Mouse (Mus musculus) CH12.LX (cell line): Measurements from ENCODE around the gene Cds1. TPM values are rescaled to one million over a fixed set of nuclear protein-coding genes. Genes with fewer than 3 reads are reported as not detected.

Experiments used
- DNase-seq: peaks from one replicate; pipeline ENCODE4 v3.0.0-alpha.2; 2013; ENCODE audit errors: extremely low read depth
- H3K27ac ChIP-seq: 2 replicates; pipeline ENCODE4 v1.5.1; 2012; ENCODE audit warnings: low read depth, mild to moderate bottlenecking, control low read depth, moderate library complexity; ENCODE audit not compliant: insufficient read depth
- H3K27me3 ChIP-seq: replicated peaks from 2 replicates; pipeline ENCODE3; 2012; ENCODE audit warnings: inconsistent platforms
- H3K36me3 ChIP-seq, 2 experiments: replicated peaks in 1 of 2; 2 replicates each; pipeline versions ENCODE3 to v1.6.1; 2012; ENCODE audit warnings: inconsistent platforms in 1 of 2, low read length in 1 of 2, mild to moderate bottlenecking in 1 of 2, mixed read lengths in 1 of 2, moderate library complexity in 1 of 2; ENCODE audit not compliant: control insufficient read depth in 1 of 2, insufficient read depth in 1 of 2
- H3K4me1 ChIP-seq, 2 experiments: 2 replicates each; pipeline ENCODE4 v1.6.1; 2012; ENCODE audit warnings: inconsistent platforms in 1 of 2, moderate library complexity in 1 of 2; ENCODE audit not compliant: insufficient read depth in 2 of 2, control insufficient read depth in 1 of 2
- H3K4me2 ChIP-seq: 2 replicates; pipeline ENCODE4 v1.6.1; 2012; ENCODE audit warnings: low read depth, mild to moderate bottlenecking, control low read depth; ENCODE audit not compliant: poor library complexity, insufficient read depth, severe bottlenecking
- H3K4me3 ChIP-seq, 3 experiments: fragments of 150-350 bp in 1 of 3; sonication (generic) in 1 of 3; replicated peaks in 1 of 3; 2 replicates each; pipeline versions ENCODE3 to v1.5.1; 2011 to 2012; ENCODE audit warnings: low read depth in 2 of 3, low read length in 2 of 3, mild to moderate bottlenecking in 2 of 3, moderate library complexity in 2 of 3, control low read depth in 1 of 3, improper control_type of control experiment in 1 of 3, inconsistent platforms in 1 of 3, mixed read lengths in 1 of 3; ENCODE audit not compliant: poor library complexity in 1 of 3
- H3K79me2 ChIP-seq: replicated peaks from 2 replicates; pipeline ENCODE4 v1.6.1; 2012; ENCODE audit warnings: mild to moderate bottlenecking, moderate library complexity; ENCODE audit not compliant: control insufficient read depth, poor library complexity, insufficient read depth, severe bottlenecking; ENCODE audit errors: extremely low read depth
- H3K9ac ChIP-seq: 2 replicates; pipeline ENCODE4 v1.6.1; 2012; ENCODE audit warnings: low read depth, mild to moderate bottlenecking, control low read depth, moderate library complexity; ENCODE audit not compliant: insufficient read depth
- H3K9me3 ChIP-seq: replicated peaks from 2 replicates; pipeline ENCODE3; 2012; ENCODE audit warnings: low read length, inconsistent platforms, mixed read lengths
- BHLHE40 ChIP-seq: IDR thresholded peaks from 2 replicates; pipeline ENCODE4 v1.6.1; 2011; ENCODE audit warnings: mild to moderate bottlenecking, low read depth, low read length, improper control_type of control experiment
- CHD2 ChIP-seq: IDR thresholded peaks from 2 replicates; pipeline ENCODE4 v1.6.1; 2011; ENCODE audit warnings: low read length, improper control_type of control experiment
- CTCF ChIP-seq, 2 experiments: IDR thresholded peaks in 1 of 2; conservative IDR thresholded peaks in 1 of 2; 2 replicates each; pipeline ENCODE4 v1.5.1; 2011 to 2012; ENCODE audit warnings: low read depth in 2 of 2, low read length in 2 of 2, improper control_type of control experiment in 1 of 2, inconsistent platforms in 1 of 2, mild to moderate bottlenecking in 1 of 2, moderate library complexity in 1 of 2
- ELF1 ChIP-seq: IDR thresholded peaks from 2 replicates; pipeline ENCODE4 v1.6.1; 2014; ENCODE audit warnings: low read depth, mild to moderate bottlenecking, inconsistent platforms, low read length, improper control_type of control experiment
- ETS1 ChIP-seq: conservative IDR thresholded peaks from 2 replicates; pipeline ENCODE4 v1.6.1; 2012; ENCODE audit warnings: low read depth, mild to moderate bottlenecking, inconsistent platforms, low read length, improper control_type of control experiment, moderate library complexity
- GABPA ChIP-seq: IDR thresholded peaks from 2 replicates; pipeline ENCODE4 v1.6.1; 2012; ENCODE audit warnings: low read depth, low read length, improper control_type of control experiment, inconsistent platforms; ENCODE audit not compliant: insufficient replicate concordance
- HCFC1 ChIP-seq: IDR thresholded peaks from 2 replicates; pipeline ENCODE4 v1.6.1; 2012; ENCODE audit warnings: low read depth, mild to moderate bottlenecking, inconsistent platforms, low read length, improper control_type of control experiment
- IRF4 ChIP-seq: IDR thresholded peaks from 2 replicates; pipeline ENCODE4 v1.6.1; 2014; ENCODE audit warnings: low read depth, mild to moderate bottlenecking, inconsistent platforms, low read length, improper control_type of control experiment
- JUND ChIP-seq: conservative IDR thresholded peaks from 2 replicates; pipeline ENCODE4 v1.6.1; 2011; ENCODE audit warnings: low read depth, low read length, improper control_type of control experiment
- MAX ChIP-seq: IDR thresholded peaks from 2 replicates; pipeline ENCODE4 v1.6.1; 2011; ENCODE audit warnings: low read length, improper control_type of control experiment
- MAZ ChIP-seq: IDR thresholded peaks from 2 replicates; pipeline ENCODE4 v1.6.1; 2012; ENCODE audit warnings: low read depth, mild to moderate bottlenecking, inconsistent platforms, low read length, improper control_type of control experiment, moderate library complexity
- MEF2A ChIP-seq: IDR thresholded peaks from 2 replicates; pipeline ENCODE4 v1.6.1; 2014; ENCODE audit warnings: low read depth, mild to moderate bottlenecking, inconsistent platforms, low read length, improper control_type of control experiment, borderline replicate concordance
- MXI1 ChIP-seq: IDR thresholded peaks from 2 replicates; pipeline ENCODE4 v1.6.1; 2011; ENCODE audit warnings: mild to moderate bottlenecking, low read depth, low read length, improper control_type of control experiment
- MYC ChIP-seq: IDR thresholded peaks from 2 replicates; pipeline ENCODE4 v1.6.1; 2011; ENCODE audit warnings: low read depth, mild to moderate bottlenecking, improper control_type of control experiment, low read length
- NELFE ChIP-seq: IDR thresholded peaks from 2 replicates; pipeline ENCODE4 v1.6.1; 2011; ENCODE audit warnings: low read depth, low read length, improper control_type of control experiment
- PAX5 ChIP-seq: IDR thresholded peaks from 2 replicates; pipeline ENCODE4 v1.6.1; 2012; ENCODE audit warnings: low read length, inconsistent platforms, mixed read lengths
- POLR2A ChIP-seq: IDR thresholded peaks from 2 replicates; pipeline ENCODE4 v1.6.1; 2011; ENCODE audit warnings: low read depth, mild to moderate bottlenecking, improper control_type of control experiment, low read length
- RAD21 ChIP-seq: IDR thresholded peaks from 2 replicates; pipeline ENCODE4 v1.6.1; 2011; ENCODE audit warnings: low read depth, mild to moderate bottlenecking, low read length, improper control_type of control experiment, moderate library complexity
- RCOR1 ChIP-seq: conservative IDR thresholded peaks from 2 replicates; pipeline ENCODE4 v1.6.1; 2012; ENCODE audit warnings: low read depth, mild to moderate bottlenecking, inconsistent platforms, low read length, improper control_type of control experiment
- TBP ChIP-seq: conservative IDR thresholded peaks from 2 replicates; pipeline ENCODE4 v1.6.1; 2011; ENCODE audit warnings: low read depth, low read length, improper control_type of control experiment
- USF1 ChIP-seq: IDR thresholded peaks from 2 replicates; pipeline ENCODE4 v1.6.1; 2014; ENCODE audit warnings: low read depth, mild to moderate bottlenecking, inconsistent platforms, low read length, improper control_type of control experiment
- ZC3H11A ChIP-seq: IDR thresholded peaks from 2 replicates; pipeline ENCODE4 v1.6.1; 2012; ENCODE audit warnings: low read depth, mild to moderate bottlenecking, inconsistent platforms, low read length, improper control_type of control experiment
- ZKSCAN1 ChIP-seq: IDR thresholded peaks from 2 replicates; pipeline ENCODE4 v1.6.1; 2012; ENCODE audit warnings: low read depth, inconsistent platforms, low read length, improper control_type of control experiment, borderline replicate concordance
- ZNF384 ChIP-seq: IDR thresholded peaks from 2 replicates; pipeline ENCODE4 v1.6.1; 2012; ENCODE audit warnings: low read depth, low read length, improper control_type of control experiment, inconsistent platforms
- dilution Hi-C: fragments of 300-500 bp; cut with MboI; formaldehyde crosslinking; loops from 2 replicates; pipeline ENCODE4 v1.14.3; 2020; ENCODE audit warnings: low sequenced_read_pairs; ENCODE audit not compliant: extremely low pct_unique_long_range_greater_than_20kb, extremely low pct_ligation_motif_present
- in situ Hi-C: fragments of 300-500 bp; cut with MboI; formaldehyde crosslinking; loops from 3 replicates; pipeline ENCODE4 v1.14.3; 2019; ENCODE audit warnings: low sequenced_read_pairs, low pct_ligation_motif_present, low pct_unique_long_range_greater_than_20kb, mixed read lengths
- polyA plus RNA-seq: library from polyadenylated mRNA; unstranded; fragments of >175 nt; gene quantifications from 2 replicates; pipeline ENCODE4 v1.2.1, GENCODE M21; 2012; ENCODE audit warnings: low read depth; ENCODE audit not compliant: insufficient read length
- total RNA-seq, 2 experiments: library from RNA; depleted of rRNA; stranded (reverse); fragments of 300-350 nt in 1 of 2; fragments of >200 nt in 1 of 2; gene quantifications; 2 replicates each; pipeline ENCODE4 v1.2.3; 2012 to 2014

The Cds1 gene
- total and polyA plus RNA-seq, 3 experiments = not detected

GRCm38 (mm10) chr5:101766248-101766647, 1.3 kb downstream of the Cds1 start:
- Histone ChIP-seq H3K79me2 (no peaks in the 10 kb centered on the region), H3K27ac (no peak overlapping the region), H3K9me3 (peaks cover 82% of the 10 kb centered on the region), H3K4me1 (no peaks in the 10 kb centered on the region), H3K27me3 (no peaks in the 10 kb centered on the region), H3K4me3 (no peak overlapping the region), H3K36me3 (no peaks in the 10 kb centered on the region), H3K9ac (no peak overlapping the region), H3K4me2 (no peak overlapping the region)
- dilution Hi-C loops (no loop called here), in situ Hi-C loops (no loop called here)
- DNase-seq = no peak
- TF ChIP-seq MEF2A (no peak), USF1 (no peak), NELFE (no peak), TBP (no peak), PAX5 (no peak), ETS1 (no peak), MAX (no peak)

- Histone ChIP-seq H3K4me3 (no peak overlapping the region), H3K9ac (no peak overlapping the region), H3K36me3 (no peaks in the 10 kb centered on the region), H3K4me2 (no peak overlapping the region), H3K79me2 (no peaks in the 10 kb centered on the region), H3K4me1 (no peaks in the 10 kb centered on the region), H3K9me3 (peaks cover 83% of the 10 kb centered on the region), H3K27ac (no peak overlapping the region), H3K27me3 (no peaks in the 10 kb centered on the region)
- dilution Hi-C loops (no loop called here), in situ Hi-C loops (no loop called here)
- DNase-seq = no peak
- TF ChIP-seq MXI1 = no peak
- TF ChIP-seq BHLHE40 = no peak
- no peak for TF ChIP-seq MEF2A
- no peak for TF ChIP-seq JUND
- TF ChIP-seq HCFC1 = no peak
- no peak for TF ChIP-seq ETS1
- no peak for TF ChIP-seq ZC3H11A
- no peak for TF ChIP-seq CHD2
- no peak for TF ChIP-seq POLR2A
- TF ChIP-seq CTCF (conservative IDR thresholded peaks at IDR 0.05 in 1 of 2, IDR thresholded peaks at IDR 0.05 in 1 of 2; ENCODE audit: low read depth in 2 of 2, low read length in 2 of 2) = no peak
- TF ChIP-seq MAZ = no peak
- TF ChIP-seq RAD21 = no peak
- no peak for TF ChIP-seq RCOR1
- no peak for TF ChIP-seq ELF1
- TF ChIP-seq ZKSCAN1 = no peak
- TF ChIP-seq ZNF384 = no peak
- no peak for TF ChIP-seq IRF4
- no peak for TF ChIP-seq MYC
- TF ChIP-seq GABPA = no peak
Measured at GRCm38 (mm10) chr5:101767086-101767485, 2.2 kb downstream of the Cds1 start.
